Mouse (Mus musculus) stomach, postnatal 0 days (tissue): ENCODE measurements at regions not wholly inside any gene's neighbourhood (a gene's known extent, or its start where the extent isn't known, plus 50 kb on each side); places are given as distances from the start of the nearest gene placed in this dataset.

ENCODE experiments used
- ATAC-seq: fragments of 200-750 bp; cut with Nextera tagmentation; 2 replicates; pipeline ENCODE4 v1.8.0; 2017; ENCODE audit not compliant: low FRiP score, low TSS enrichment
- DNase-seq: peaks from one replicate; pipeline ENCODE4 v3.0.0-alpha.2; 2016; ENCODE audit warnings: low spot score
- H3K27ac ChIP-seq: fragments of 300-500 bp; sonication (generic); replicated peaks from 2 replicates; pipeline ENCODE4 v1.5.1; 2014; ENCODE audit warnings: mild to moderate bottlenecking, control low read depth
- H3K27me3 ChIP-seq: fragments of 300-500 bp; sonication (generic); 2 replicates; pipeline ENCODE4 v1.6.1; 2014; ENCODE audit warnings: low read length; ENCODE audit not compliant: control insufficient read depth, insufficient read depth
- H3K36me3 ChIP-seq: fragments of 300-500 bp; sonication (generic); 2 replicates; pipeline ENCODE4 v1.6.1; 2014; ENCODE audit warnings: low read length, mixed read lengths; ENCODE audit not compliant: control insufficient read depth, insufficient read depth
- H3K4me1 ChIP-seq: fragments of 300-500 bp; sonication (generic); replicated peaks from 2 replicates; pipeline ENCODE4 v1.6.1; 2014; ENCODE audit warnings: antibody characterized with exemption; ENCODE audit not compliant: control insufficient read depth, insufficient read depth
- H3K4me2 ChIP-seq: fragments of 300-500 bp; sonication (generic); replicated peaks from 2 replicates; pipeline ENCODE4 v1.6.1; 2014; ENCODE audit warnings: low read depth, mild to moderate bottlenecking, control low read depth, moderate library complexity
- H3K4me3 ChIP-seq: fragments of 300-500 bp; sonication (generic); 2 replicates; pipeline ENCODE4 v1.5.1; 2014; ENCODE audit warnings: low read depth, low read length, control low read depth
- H3K9ac ChIP-seq: fragments of 300-500 bp; sonication (generic); 2 replicates; pipeline ENCODE4 v1.6.1; 2014; ENCODE audit warnings: mild to moderate bottlenecking, low read length, control low read depth, mixed read lengths
- H3K9me3 ChIP-seq: fragments of 300-500 bp; sonication (generic); 2 replicates; pipeline ENCODE4 v1.6.1; 2016; ENCODE audit warnings: low read length; ENCODE audit not compliant: control insufficient read depth
- CTCF ChIP-seq: IDR thresholded peaks from 2 replicates; pipeline ENCODE4 v1.5.1; 2016; ENCODE audit warnings: antibody characterized with exemption, low read depth, mild to moderate bottlenecking, moderate library complexity
- EP300 ChIP-seq: optimal IDR thresholded peaks from 2 replicates; pipeline ENCODE3; 2016; ENCODE audit warnings: antibody characterized with exemption
- WGBS: fragments of 180-500 bp; shearing (Covaris S2); extraction: QIAGEN DNeasy Blood & Tissue Kit; methylation state at CpG from one replicate; pipeline ENCODE4 v1.1.7; 2014; 5-methylcytosine and 5-hydroxymethylcytosine counted together

GRCm38 (mm10) chr7:64050826-64051401 is 102.7 kb upstream of the Trpm1 start:
- TF ChIP-seq EP300 (no peak), CTCF (no peak)
- H3K4me1 ChIP-seq = 0 out of 2 replicates have a peak, but pooled peaks cover 5% of the 10 kb centered on the region
- DNase-seq = no peak
- no peak overlapping the region for H3K27ac ChIP-seq
- no peaks in the 10 kb centered on the region for H3K27me3 ChIP-seq
- H3K4me3 ChIP-seq = no peak overlapping the region
- H3K36me3 ChIP-seq = no peaks in the 10 kb centered on the region
- no peak overlapping the region for H3K9ac ChIP-seq
- H3K4me2 ChIP-seq = no peak overlapping the region
- WGBS = 63% methylated on average over 3 of the region's 3 CpGs
- H3K9me3 ChIP-seq = no peaks in the 10 kb centered on the region
- ATAC-seq = no peak

DNA sequence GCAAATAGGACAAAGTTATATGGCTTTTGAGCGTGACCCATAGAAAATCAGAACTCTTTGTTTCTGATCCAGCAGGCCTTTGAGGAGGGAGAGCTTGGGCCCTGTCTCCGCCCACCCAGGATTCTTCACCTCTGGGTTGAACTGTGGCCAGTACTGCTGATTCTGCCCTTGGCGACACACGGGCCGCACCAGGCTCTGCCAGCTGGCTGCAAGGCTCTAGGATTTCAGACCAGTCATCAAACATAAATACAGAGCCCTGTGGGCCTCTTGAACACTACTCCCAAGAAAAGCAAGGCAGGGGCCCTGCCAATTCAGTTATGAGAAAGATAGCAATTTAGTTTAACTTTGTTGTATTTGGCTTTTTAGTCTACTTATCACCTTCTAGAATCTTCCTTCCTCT is 103.4 kb upstream of the Trpm1 start:
- ATAC-seq = no peak
- H3K9me3 ChIP-seq = no peaks in the 10 kb centered on the region
- H3K27ac ChIP-seq = no peak overlapping the region
- H3K4me3 ChIP-seq = no peak overlapping the region
- TF ChIP-seq CTCF = no peak
- TF ChIP-seq EP300 = no peak
- WGBS = 46% methylated on average over 5 of the region's 5 CpGs
- no peaks in the 10 kb centered on the region for H3K27me3 ChIP-seq
- 0 out of 2 replicates have a peak, but pooled peaks cover 5% of the 10 kb centered on the region for H3K4me1 ChIP-seq
- H3K9ac ChIP-seq = no peak overlapping the region
- H3K4me2 ChIP-seq = no peak overlapping the region
- no peaks in the 10 kb centered on the region for H3K36me3 ChIP-seq
- no peak for DNase-seq

DNA sequence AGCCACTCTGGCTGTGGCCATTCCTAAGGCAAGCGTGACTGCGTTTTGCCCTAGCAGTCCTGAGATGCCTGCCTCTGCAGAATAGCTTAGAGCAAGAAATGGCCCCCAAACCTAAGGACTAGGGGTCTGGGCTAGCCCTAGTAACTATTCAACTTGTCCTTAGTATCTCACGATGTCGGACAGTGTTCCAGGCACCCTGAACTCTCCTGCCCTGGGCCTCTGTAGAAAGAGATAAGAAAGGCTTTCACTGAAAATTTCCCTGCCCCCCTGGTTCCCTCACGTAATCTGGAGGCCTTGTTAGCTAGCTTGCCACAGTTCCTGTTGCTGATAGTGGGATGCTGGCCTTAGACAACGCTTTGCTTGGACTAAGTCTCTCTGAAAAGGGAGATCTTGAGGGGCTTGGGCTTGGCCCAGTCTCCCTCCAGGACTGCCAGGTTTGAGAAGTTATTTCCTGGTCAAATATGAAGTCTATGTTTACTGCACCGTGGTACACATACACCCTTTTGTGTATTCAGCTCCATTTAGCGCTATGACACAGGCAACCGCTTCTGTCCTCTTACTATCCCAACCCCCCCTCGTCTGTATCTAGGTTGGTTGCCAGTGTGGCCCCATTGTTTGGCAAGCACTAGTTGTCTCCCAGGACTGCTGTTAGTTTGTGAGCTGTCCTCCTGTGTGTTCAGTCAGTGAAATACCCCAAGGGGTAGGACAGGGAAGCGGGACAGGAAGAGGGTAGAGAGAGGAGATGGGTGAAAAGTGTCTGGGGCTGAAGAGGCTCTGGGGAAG is 104.3 kb upstream of the Trpm1 start:
- Histone ChIP-seq H3K4me2 (peak overlapping the region; percentile 73; the same call in 1 of the 2 replicates), H3K36me3 (no peaks in the 10 kb centered on the region), H3K27ac (no peak overlapping the region), H3K9me3 (no peaks in the 10 kb centered on the region), H3K27me3 (no peaks in the 10 kb centered on the region), H3K4me1 (0 out of 2 replicates have a peak, but pooled peaks cover 5% of the 10 kb centered on the region), H3K4me3 (no peak overlapping the region), H3K9ac (no peak overlapping the region)
- DNase-seq (peak; percentile 35), ATAC-seq (peak; percentile 70)
- WGBS = 52% methylated on average over 11 of the region's 11 CpGs
- no peak for TF ChIP-seq CTCF
- TF ChIP-seq EP300 = no peak

GRCm38 (mm10) chr7:64048452-64049182 is 105.0 kb upstream of the Trpm1 start:
- TF ChIP-seq EP300 = no peak
- TF ChIP-seq CTCF = peak; percentile 43; the same call in 1 of the 2 replicates
- peak; percentile 75 for ATAC-seq
- Histone ChIP-seq H3K4me3 (peak overlapping the region; percentile 33), H3K9me3 (no peaks in the 10 kb centered on the region), H3K4me1 (0 out of 2 replicates have a peak, but pooled peaks cover 5% of the 10 kb centered on the region), H3K9ac (peak overlapping the region; percentile 59), H3K4me2 (peak overlapping the region; percentile 73), H3K27me3 (no peaks in the 10 kb centered on the region), H3K27ac (peak overlapping the region; percentile 30; the same call in 1 of the 2 replicates), H3K36me3 (no peaks in the 10 kb centered on the region)
- WGBS = 5% methylated on average over 21 of the region's 21 CpGs
- peak; percentile 64 for DNase-seq

DNA sequence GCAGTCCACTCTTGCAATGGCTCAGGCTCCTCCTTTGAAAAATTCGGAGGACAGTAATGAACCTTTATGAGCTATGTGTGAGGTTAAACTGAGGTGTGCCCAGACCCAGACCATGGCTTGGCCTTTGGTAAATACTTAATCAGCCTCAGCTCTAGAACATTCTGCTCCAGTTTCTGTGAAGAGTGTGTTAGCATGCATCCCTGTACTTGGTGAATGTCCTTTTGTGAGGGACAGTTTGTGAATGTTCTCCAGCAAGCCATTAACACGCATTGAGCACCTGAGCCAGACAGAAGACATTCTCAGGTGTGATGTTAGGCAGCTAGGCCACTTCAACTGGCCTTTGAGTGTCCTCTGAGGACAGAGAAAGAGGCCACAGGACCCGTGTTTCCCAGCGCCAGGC is 105.8 kb upstream of the Trpm1 start:
- WGBS = 84% methylated on average over 4 of the region's 4 CpGs
- TF ChIP-seq CTCF (no peak), EP300 (no peak)
- H3K4me2 ChIP-seq = peak overlapping the region; percentile 73; the same call in 1 of the 2 replicates

More for the DNA sequence above, 105.8 kb upstream of the Trpm1 start:
- Histone ChIP-seq H3K9me3 (no peaks in the 10 kb centered on the region), H3K36me3 (no peaks in the 10 kb centered on the region), H3K4me3 (no peak overlapping the region), H3K27me3 (no peaks in the 10 kb centered on the region), H3K27ac (no peak overlapping the region), H3K4me1 (0 out of 2 replicates have a peak, but pooled peaks cover 5% of the 10 kb centered on the region), H3K9ac (no peak overlapping the region)
- DNase-seq = no peak
- no peak for ATAC-seq
